Mouse (Mus musculus): Measurements from ENCODE around the gene Noa1. TPM values are rescaled to one million over a fixed set of nuclear protein-coding genes. Genes with fewer than 3 reads are reported as not detected.

The Noa1 gene
- polyA plus RNA-seq, 1 experiment from 2014 or later = 28.2 TPM

DNA sequence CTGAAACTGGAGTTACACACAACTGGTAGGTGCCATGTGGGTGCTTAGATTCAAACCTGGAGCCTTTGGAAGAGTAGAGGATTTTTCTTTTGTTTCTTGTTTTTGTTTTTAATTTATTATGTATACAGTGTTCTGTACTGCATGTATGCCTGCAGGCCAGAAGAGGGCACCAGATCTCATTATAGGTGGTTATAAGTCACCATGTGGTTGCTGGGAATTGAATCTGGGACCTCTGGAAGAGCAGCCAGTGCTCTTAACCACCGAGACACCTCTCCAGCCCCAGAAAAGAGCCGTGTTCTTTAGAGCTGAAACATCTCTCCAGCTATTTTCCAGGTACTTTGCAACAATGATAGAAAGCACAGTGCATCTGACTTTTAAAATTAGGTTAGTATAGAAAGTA is 19.3 kb downstream of the Noa1 start:
- no peak for TF ChIP-seq CTCF (IDR thresholded peaks at IDR 0.05)
- no peak for ATAC-seq
- no peaks in the 10 kb centered on the region for H3K27me3 ChIP-seq
- POLR2A ChIA-PET = interaction anchor here (0.6 kb wide), 1 partner anchor 33 kb away, joined by 3 read pairs; no protein-coding TSS in a partner anchor
- CTCF ChIA-PET = no interaction called here
- DNase-seq (ENCODE audit: low read depth, low spot score) = no peak
- in situ Hi-C loops (cut with MboI; ENCODE audit: low pct_unique_long_range_greater_than_20kb) = no loop called here

DNA sequence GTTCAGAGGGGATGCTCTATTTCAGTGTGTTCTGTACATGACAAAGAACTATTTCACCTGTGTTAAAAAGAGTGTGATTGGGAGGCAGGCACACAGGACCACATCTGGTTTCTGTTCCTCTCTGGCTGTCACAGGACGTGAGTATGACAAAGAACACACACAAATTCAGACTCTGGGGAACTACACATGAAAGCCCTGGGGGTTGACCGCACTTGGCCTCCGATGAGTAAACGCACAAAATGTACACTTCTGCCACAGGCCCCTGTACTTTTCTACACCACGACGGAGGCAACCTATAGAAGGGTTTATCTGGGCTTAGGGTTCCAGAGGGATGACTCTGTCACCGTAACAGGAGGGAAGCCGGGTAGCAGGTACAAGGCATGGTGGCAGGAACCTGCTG is 20.2 kb downstream of the Noa1 start:
- ATAC-seq (no peak), DNase-seq (ENCODE audit: low read depth, low spot score) (no peak)
- no peak for TF ChIP-seq CTCF (IDR thresholded peaks at IDR 0.05)
- CTCF ChIA-PET = interaction anchor here (0.7 kb wide), 1 partner anchor 17 kb away, joined by 3 read pairs; no protein-coding TSS in a partner anchor
- POLR2A ChIA-PET = no interaction called here
- in situ Hi-C loops (cut with MboI; ENCODE audit: low pct_unique_long_range_greater_than_20kb) = no loop called here
- H3K27me3 ChIP-seq = no peaks in the 10 kb centered on the region

DNA sequence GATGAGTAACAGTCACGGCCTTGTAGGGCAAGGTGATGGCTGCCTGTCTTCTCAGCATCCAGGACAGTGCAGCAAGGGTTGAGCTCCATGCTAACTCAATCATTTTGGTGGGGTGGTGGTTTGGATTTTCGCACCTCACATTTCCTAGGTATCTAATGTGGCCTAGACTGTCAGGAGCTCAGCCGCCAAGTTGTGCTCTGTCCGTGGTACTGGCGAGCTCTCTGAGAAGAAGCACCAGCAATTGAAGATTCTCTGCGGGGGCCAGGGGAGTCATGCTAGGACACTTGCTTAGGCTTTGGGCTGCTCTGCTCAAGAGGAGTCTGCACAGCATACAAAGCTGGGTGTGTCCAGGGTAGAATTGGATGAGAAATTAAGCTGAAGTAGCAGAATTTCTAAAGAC is 22.0 kb downstream of the Noa1 start:
- H3K27me3 ChIP-seq = no peaks in the 10 kb centered on the region
- no peak for DNase-seq (ENCODE audit: low read depth, low spot score)
- in situ Hi-C loops (cut with MboI; ENCODE audit: low pct_unique_long_range_greater_than_20kb) = no loop called here
- TF ChIP-seq CTCF (IDR thresholded peaks at IDR 0.05) = no peak
- ATAC-seq = no peak
- ChIA-PET POLR2A (interaction anchor here (1.4 kb wide), 1 partner anchor 21 kb away, joined by 4 read pairs; the partner anchor contains the start of genes Noa1 and Polr2b), CTCF (interaction anchor here (1.1 to 2.9 kb wide), 4 partner anchors 8 to 20 kb away, joined by 3 to 8 read pairs (median 4); no protein-coding TSS in a partner anchor)

DNA sequence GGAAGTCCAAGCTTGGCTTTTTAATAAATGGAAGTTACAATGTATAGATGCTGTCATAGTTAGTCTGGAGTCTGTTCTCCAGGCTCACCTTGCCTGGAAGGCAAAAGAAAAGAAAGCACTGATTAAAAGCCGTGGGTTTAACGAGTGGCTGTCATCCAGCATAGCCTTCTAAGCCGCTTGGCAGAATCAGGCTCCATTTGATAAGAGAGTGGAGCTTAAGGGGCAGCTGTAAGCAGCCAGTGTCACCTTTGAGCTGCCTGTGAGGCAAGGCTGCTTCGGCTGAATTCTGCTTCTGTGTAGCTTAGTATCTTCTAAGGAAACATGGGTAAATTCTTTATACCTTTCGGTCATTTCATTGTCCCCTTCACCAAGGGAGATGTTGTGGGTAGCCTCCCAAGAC is 23.0 kb downstream of the Noa1 start:
- DNase-seq (ENCODE audit: low read depth, low spot score) (no peak), ATAC-seq (no peak)
- no peak for TF ChIP-seq CTCF (IDR thresholded peaks at IDR 0.05)
- in situ Hi-C loops (cut with MboI; ENCODE audit: low pct_unique_long_range_greater_than_20kb) = no loop called here
- no peaks in the 10 kb centered on the region for H3K27me3 ChIP-seq
- CTCF ChIA-PET = interaction anchor here (1.2 to 2.9 kb wide), 2 partner anchors 9 to 11 kb away, joined by 3 to 8 read pairs; no protein-coding TSS in a partner anchor
- POLR2A ChIA-PET = interaction anchor here (0.7 kb wide), 1 partner anchor 11 kb away, joined by 3 read pairs; no protein-coding TSS in a partner anchor

DNA sequence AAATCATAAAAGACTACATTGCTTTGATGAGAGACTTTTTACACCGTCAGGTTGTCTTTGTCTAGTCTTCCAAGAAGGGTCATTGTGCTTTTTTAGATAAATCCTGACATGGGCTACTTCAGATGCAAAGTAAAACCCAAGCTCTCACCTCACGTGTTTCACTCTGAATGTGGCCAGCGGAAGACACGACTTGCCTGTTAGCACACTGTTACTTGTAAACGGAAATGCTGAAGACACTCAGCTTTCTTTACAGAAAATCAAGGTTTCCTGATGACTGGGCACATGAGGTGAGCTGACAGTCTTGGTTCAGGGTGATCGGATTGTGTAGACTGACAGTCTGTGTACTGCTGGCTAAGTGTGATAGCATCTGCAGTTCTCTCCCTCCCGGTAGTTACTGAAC is 24.2 kb downstream of the Noa1 start:
- DNase-seq (ENCODE audit: low read depth, low spot score) (no peak), ATAC-seq (no peak)
- H3K27me3 ChIP-seq = no peaks in the 10 kb centered on the region
- ChIA-PET CTCF (interaction anchor here (0.7 to 2.9 kb wide), 2 partner anchors 10 to 676 kb away, joined by 3 to 8 read pairs; no protein-coding TSS in a partner anchor), POLR2A (no interaction called here)
- in situ Hi-C loops (cut with MboI; ENCODE audit: low pct_unique_long_range_greater_than_20kb) = no loop called here
- no peak for TF ChIP-seq CTCF (IDR thresholded peaks at IDR 0.05)

DNA sequence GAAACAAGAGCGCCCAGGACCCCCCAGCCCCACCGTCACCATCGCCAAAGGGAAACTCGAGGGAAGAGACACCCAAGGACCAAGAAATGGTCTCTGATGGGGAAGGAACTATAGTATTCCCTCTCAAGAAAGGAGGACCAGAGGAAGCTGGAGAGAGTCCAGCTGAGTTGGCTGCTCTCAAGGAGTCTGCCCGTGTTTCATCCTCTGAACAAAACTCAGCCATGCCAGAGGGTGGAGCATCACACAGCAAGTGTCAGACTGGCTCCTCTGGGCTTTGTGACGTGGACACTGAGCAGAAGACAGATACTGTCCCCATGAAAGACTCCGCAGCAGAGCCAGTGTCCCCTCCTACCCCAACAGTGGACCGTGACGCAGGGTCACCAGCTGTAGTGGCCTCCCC is 27.6 kb downstream of the Noa1 start:
- H3K27me3 ChIP-seq = no peaks in the 10 kb centered on the region
- CTCF ChIA-PET = no interaction called here
- DNase-seq (ENCODE audit: low read depth, low spot score) (no peak), ATAC-seq (no peak)
- POLR2A ChIA-PET = no interaction called here
- in situ Hi-C loops (cut with MboI; ENCODE audit: low pct_unique_long_range_greater_than_20kb) = no loop called here
- no peak for TF ChIP-seq CTCF (IDR thresholded peaks at IDR 0.05)

DNA sequence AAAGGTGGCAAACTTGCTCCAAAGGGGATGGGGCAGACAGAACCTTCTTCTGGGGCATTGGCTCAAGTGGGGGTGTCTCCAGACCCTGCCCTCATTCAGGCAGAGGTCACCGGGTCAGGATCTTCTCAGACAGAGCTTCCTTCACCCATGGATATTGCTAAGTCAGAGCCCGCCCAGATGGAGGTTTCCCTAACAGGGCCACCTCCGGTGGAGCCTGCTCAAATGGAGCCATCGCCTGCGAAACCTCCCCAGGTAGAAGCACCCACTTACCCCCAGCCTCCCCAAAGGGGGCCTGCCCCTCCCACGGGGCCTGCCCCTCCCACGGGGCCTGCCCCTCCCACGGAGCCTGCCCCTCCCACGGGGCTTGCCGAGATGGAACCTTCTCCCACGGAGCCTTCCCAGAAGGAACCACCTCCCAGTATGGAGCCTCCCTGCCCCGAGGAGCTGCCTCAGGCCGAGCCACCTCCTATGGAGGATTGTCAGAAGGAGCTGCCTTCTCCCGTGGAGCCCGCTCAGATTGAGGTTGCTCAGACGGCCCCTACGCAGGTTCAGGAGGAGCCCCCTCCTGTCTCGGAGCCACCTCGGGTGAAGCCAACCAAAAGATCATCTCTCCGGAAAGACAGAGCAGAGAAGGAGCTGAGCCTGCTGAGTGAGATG is 28.2 kb downstream of the Noa1 start:
- ATAC-seq (no peak), DNase-seq (ENCODE audit: low read depth, low spot score) (no peak)
- ChIA-PET CTCF (no interaction called here), POLR2A (no interaction called here)
- H3K27me3 ChIP-seq = no peaks in the 10 kb centered on the region
- in situ Hi-C loops (cut with MboI; ENCODE audit: low pct_unique_long_range_greater_than_20kb) = no loop called here
- TF ChIP-seq CTCF (IDR thresholded peaks at IDR 0.05) = no peak

DNA sequence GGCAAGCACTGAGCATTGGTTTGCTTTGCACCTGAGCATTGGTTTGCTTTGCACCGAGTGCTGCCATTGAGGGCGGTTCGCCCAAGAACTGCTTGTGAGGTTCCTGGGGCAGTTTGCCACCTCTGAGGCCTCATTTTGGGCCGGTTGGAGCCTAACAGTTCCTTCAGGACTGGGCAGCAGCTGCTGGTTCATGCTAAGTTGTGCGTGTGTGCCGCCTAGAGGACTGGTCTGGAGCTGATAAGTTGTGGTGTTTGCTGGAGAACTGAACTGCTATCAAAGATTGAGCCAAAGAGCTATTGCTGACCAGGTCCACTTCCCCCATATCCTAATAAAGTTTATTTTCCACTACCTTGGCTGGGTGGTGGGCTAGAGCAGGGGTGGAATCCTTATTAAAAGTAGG is 32.7 kb downstream of the Noa1 start:
- DNase-seq (ENCODE audit: low read depth, low spot score) (no peak), ATAC-seq (no peak)
- H3K27me3 ChIP-seq = no peaks in the 10 kb centered on the region
- in situ Hi-C loops (cut with MboI; ENCODE audit: low pct_unique_long_range_greater_than_20kb) = no loop called here
- no peak for TF ChIP-seq CTCF (IDR thresholded peaks at IDR 0.05)
- POLR2A ChIA-PET = no interaction called here
- CTCF ChIA-PET = interaction anchor here (0.9 kb wide), 1 partner anchor 11 kb away, joined by 3 read pairs; no protein-coding TSS in a partner anchor

DNA sequence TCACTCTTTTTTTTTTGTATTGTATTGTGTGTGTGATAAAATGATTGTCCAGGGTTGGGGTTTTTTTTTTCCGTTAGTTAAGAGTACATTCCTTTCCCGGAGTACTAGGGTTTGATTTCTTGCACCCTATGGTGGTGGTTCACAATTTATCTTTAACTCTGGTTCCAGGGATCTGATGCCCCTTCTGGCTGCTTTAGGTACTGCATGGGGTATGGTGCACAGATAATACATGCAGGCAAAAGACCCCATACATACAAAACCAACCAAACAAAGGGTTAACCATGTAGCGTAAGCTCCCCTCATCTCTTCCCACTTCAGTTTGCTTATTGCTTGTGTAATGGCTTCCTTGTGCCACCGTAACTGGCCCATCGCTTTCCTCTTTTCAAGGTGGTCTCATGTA is 33.9 kb downstream of the Noa1 start:
- ATAC-seq (no peak), DNase-seq (ENCODE audit: low read depth, low spot score) (no peak)
- POLR2A ChIA-PET = no interaction called here
- no peaks in the 10 kb centered on the region for H3K27me3 ChIP-seq
- in situ Hi-C loops (cut with MboI; ENCODE audit: low pct_unique_long_range_greater_than_20kb) = no loop called here
- CTCF ChIA-PET = interaction anchor here (1.1 to 1.6 kb wide), 3 partner anchors 9 to 30 kb away, joined by 4 to 7 read pairs (median 4); no protein-coding TSS in a partner anchor
- TF ChIP-seq CTCF (IDR thresholded peaks at IDR 0.05) = peak; percentile 70

DNA sequence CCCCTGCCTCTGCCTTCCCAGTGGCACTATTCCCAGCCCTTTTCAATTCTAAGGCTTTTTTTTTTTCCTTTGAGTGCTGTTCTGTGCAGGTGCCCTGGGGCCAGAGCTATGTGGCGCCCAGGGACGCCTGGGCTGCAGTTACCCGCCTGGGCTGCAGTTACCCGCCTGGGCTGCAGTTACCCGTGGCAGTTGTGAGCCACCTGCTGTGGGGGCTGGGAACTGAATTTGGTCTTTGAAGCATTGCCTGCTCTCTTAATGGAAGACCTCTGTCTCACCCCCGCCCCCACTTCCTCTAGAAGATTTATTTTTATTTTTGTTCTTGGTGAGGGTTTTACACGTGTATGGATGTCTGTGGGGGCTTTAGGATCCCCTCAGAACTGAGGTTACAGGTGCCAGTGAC is 36.7 kb downstream of the Noa1 start:
- in situ Hi-C loops (cut with MboI; ENCODE audit: low pct_unique_long_range_greater_than_20kb) = no loop called here
- no peak for TF ChIP-seq CTCF (IDR thresholded peaks at IDR 0.05)
- H3K27me3 ChIP-seq = no peaks in the 10 kb centered on the region
- ATAC-seq = no peak
- CTCF ChIA-PET = no interaction called here
- POLR2A ChIA-PET = interaction anchor here (0.6 kb wide), 1 partner anchor 11 kb away, joined by 3 read pairs; no protein-coding TSS in a partner anchor
- DNase-seq (ENCODE audit: low read depth, low spot score) = no peak

DNA sequence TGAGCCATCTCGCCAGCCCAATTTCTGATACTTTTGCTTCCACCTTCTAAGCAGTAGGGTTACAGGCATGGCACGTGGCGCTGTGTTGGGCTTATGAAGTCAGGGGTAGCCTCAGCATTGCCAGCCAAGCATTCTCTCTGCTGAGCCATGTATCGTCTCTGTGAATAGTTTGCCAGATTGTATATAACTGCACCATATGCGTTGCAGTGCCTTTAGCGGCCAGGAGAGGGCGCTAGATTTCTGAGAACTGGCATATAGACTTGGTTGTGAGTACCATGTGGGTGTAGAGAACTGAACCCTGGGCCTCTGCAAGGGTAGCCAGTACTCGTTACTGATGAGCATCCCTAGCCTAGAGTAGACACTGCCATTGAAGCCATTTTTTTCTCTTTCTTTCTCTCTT is 40.5 kb downstream of the Noa1 start:
- ATAC-seq = no peak
- ChIA-PET CTCF (no interaction called here), POLR2A (interaction anchor here (0.6 kb wide), 1 partner anchor 36 kb away, joined by 3 read pairs; no protein-coding TSS in a partner anchor)
- in situ Hi-C loops (cut with MboI; ENCODE audit: low pct_unique_long_range_greater_than_20kb) = no loop called here
- peak; percentile 70 for TF ChIP-seq CTCF (IDR thresholded peaks at IDR 0.05)
- no peak for DNase-seq (ENCODE audit: low read depth, low spot score)
- no peaks in the 10 kb centered on the region for H3K27me3 ChIP-seq

All from Patski (cell line).